Mouse (Mus musculus) neural tube, embryonic 15.5 days (tissue): ENCODE results near the gene Nebl. TPM values are rescaled to one million over a fixed set of nuclear protein-coding genes. Genes with fewer than 3 reads are reported as not detected.

Experiments used
- ATAC-seq: fragments of 200-750 bp; cut with Nextera tagmentation; 2 replicates; pipeline ENCODE4 v1.8.0; 2017; ENCODE audit warnings: mild to moderate bottlenecking, moderate TSS enrichment, moderate library complexity; ENCODE audit not compliant: low FRiP score
- H3K27ac ChIP-seq: fragments of 300-500 bp; sonication (generic); replicated peaks from 2 replicates; pipeline ENCODE4 v1.5.1; 2015; ENCODE audit warnings: mild to moderate bottlenecking, inconsistent platforms
- H3K27me3 ChIP-seq: fragments of 300-500 bp; sonication (generic); replicated peaks from 2 replicates; pipeline ENCODE4 v1.6.1; 2015; ENCODE audit warnings: inconsistent platforms
- H3K36me3 ChIP-seq: fragments of 300-500 bp; sonication (generic); 2 replicates; pipeline ENCODE4 v1.6.1; 2015; ENCODE audit warnings: inconsistent platforms
- H3K4me1 ChIP-seq: fragments of 300-500 bp; sonication (generic); 2 replicates; pipeline ENCODE4 v1.6.1; 2015; ENCODE audit warnings: inconsistent platforms
- H3K4me2 ChIP-seq: fragments of 300-500 bp; sonication (generic); 2 replicates; pipeline ENCODE4 v1.6.1; 2015; ENCODE audit warnings: inconsistent platforms, mild to moderate bottlenecking, moderate library complexity
- H3K4me3 ChIP-seq: fragments of 300-500 bp; sonication (generic); replicated peaks from 2 replicates; pipeline ENCODE4 v1.5.1; 2015; ENCODE audit warnings: mild to moderate bottlenecking, inconsistent platforms
- H3K9ac ChIP-seq: fragments of 300-500 bp; sonication (generic); replicated peaks from 2 replicates; pipeline ENCODE4 v1.6.1; 2015; ENCODE audit warnings: mild to moderate bottlenecking, inconsistent platforms
- H3K9me3 ChIP-seq: fragments of 300-500 bp; sonication (generic); replicated peaks from 2 replicates; pipeline ENCODE4 v1.6.1; 2016; ENCODE audit warnings: inconsistent platforms
- WGBS: fragments of 180-500 bp; shearing (Covaris S2); methylation state at CpG from one replicate; pipeline ENCODE4 v1.1.7; 2015; ENCODE audit warnings: mixed read lengths; 5-methylcytosine and 5-hydroxymethylcytosine counted together
- polyA plus RNA-seq: library from polyadenylated mRNA; unstranded; fragments of >200 nt; fragmentation: Nextera tagmentation; extraction: Ambion mirVana; gene quantifications from 2 replicates; pipeline ENCODE4 v1.2.1, GENCODE M21; 2015

The Nebl gene
- polyA plus RNA-seq, 1 experiment from 2014 or later, result 14.3 TPM

DNA sequence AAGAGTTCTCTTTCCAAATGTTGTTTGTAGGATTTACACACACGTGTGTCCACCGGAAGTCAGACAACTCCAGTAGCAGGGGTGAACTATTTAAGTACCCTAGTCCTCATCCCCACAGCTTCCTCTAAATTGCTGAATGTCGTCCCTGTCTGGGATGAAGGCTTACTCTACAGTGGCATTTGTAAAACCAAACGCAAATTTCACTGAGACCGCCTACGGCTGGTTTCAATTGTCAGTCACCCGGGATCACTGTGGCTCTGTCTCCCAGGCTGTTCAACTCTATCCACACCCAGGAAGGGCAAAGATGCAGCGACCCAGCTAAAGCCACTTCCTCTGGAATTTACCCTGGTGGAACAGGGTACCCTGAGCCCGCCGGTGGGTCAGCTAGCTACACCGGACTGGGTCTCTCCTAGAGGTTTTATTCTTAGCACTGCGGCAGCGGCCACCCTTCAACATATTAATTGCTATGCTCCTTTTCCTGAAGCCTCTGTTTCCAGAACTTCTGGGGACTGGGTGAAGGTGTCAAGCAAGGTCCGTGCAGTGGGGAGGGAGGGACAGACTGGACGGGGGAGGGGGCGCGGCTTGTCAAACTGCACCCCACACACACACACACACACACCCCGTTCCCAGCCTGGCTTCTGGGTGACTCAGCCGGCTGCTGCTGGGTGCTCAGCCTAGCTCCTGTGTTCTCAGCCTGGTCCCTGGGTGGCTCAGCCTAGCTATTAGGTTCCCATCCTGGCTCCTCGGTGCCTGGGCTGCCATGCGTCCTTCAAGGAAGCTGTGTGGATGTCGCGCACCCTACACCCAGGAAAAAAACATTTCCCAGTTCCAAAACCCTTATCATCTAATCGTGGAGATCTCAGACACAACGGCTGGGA lies 1.3 kb downstream of the Nebl start:
- H3K4me3 ChIP-seq, result peak overlapping the region; percentile 78
- H3K9me3 ChIP-seq, result no peaks in the 10 kb centered on the region
- WGBS, result 5% methylated on average over 23 of the region's 25 CpGs
- peak overlapping the region; percentile 81; the same call in 1 of the 2 replicates for H3K27ac ChIP-seq
- peaks cover 3% of the 10 kb centered on the region; the same call in 1 of the 2 replicates for H3K27me3 ChIP-seq
- ATAC-seq, result peak; percentile 64
- no peaks in the 10 kb centered on the region for H3K36me3 ChIP-seq
- peaks cover 18% of the 10 kb centered on the region for H3K4me1 ChIP-seq
- H3K4me2 ChIP-seq, result peak overlapping the region; percentile 94
- peak overlapping the region; percentile 75 for H3K9ac ChIP-seq

DNA sequence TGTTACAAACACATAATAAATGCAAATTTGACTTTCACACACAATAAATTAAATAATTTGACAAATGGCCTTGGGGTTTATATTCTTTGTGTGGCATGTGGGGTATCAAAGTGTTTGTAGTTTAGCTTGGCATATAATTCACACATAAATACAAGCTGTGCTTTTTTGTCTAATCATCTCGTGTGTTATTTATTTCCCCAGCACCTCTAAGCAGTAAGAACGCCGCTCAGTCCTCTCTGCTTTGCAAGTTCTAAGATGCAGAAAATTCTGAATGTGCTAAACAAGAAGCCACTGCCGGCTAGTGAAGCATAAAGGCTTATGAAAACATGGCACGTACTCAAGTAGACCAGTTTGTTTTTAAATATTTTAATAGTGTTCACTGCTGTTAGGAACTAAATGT lies 6.9 kb downstream of the Nebl start:
- WGBS, result 36% methylated on average over 5 of the region's 5 CpGs
- no peak for ATAC-seq
- H3K9ac ChIP-seq, result no peak overlapping the region
- no peak overlapping the region for H3K4me3 ChIP-seq
- H3K27me3 ChIP-seq, result peaks cover 3% of the 10 kb centered on the region; the same call in 1 of the 2 replicates
- no peaks in the 10 kb centered on the region for H3K36me3 ChIP-seq
- no peaks in the 10 kb centered on the region for H3K9me3 ChIP-seq
- no peak overlapping the region for H3K4me2 ChIP-seq
- no peak overlapping the region for H3K27ac ChIP-seq
- H3K4me1 ChIP-seq, result peaks cover 10% of the 10 kb centered on the region; the same call in 1 of the 2 replicates

DNA sequence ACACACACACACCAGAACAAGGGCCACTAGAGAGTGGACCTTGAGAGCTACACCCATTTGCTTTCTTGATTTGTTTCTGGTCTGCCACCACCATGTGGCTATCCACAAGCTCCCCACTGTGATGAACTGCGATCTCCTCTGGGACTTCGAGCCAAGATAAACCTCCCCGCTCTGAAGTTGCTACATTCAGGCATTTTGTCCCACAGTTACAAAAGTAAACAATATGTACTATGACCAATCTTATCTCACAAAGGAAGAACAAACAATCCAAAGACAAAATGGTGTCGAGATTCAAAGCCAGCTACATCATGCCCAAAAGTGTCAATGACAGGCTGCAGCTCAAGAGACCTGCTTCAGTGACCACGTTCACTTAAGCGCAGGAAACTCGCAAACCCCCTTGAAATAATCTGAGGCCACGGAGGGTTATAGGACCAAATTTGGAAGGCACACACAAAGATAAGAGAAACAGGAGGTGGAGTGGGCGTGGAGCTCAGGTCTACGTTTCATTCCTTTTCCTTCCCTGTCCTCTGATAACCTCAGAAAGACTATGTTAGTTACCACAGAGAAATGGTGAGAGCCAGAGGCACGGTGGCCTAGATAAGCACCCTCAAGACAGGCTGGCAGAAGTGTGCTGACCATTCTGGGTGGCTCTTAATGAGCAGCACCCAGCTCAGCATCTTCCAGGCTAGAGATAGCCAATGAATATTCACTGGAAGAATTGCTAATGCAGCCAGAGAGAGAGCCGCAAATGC lies 7.8 kb downstream of the Nebl start:
- H3K27ac ChIP-seq, result no peak overlapping the region; the same call in 1 of the 2 replicates
- H3K9me3 ChIP-seq, result no peaks in the 10 kb centered on the region
- H3K36me3 ChIP-seq, result no peaks in the 10 kb centered on the region
- no peak for ATAC-seq
- H3K4me1 ChIP-seq, result peaks cover 10% of the 10 kb centered on the region; the same call in 1 of the 2 replicates
- H3K9ac ChIP-seq, result no peak overlapping the region
- H3K4me2 ChIP-seq, result no peak overlapping the region
- H3K27me3 ChIP-seq, result no peaks in the 10 kb centered on the region
- no peak overlapping the region for H3K4me3 ChIP-seq
- 82% methylated on average over 12 of the region's 12 CpGs for WGBS

DNA sequence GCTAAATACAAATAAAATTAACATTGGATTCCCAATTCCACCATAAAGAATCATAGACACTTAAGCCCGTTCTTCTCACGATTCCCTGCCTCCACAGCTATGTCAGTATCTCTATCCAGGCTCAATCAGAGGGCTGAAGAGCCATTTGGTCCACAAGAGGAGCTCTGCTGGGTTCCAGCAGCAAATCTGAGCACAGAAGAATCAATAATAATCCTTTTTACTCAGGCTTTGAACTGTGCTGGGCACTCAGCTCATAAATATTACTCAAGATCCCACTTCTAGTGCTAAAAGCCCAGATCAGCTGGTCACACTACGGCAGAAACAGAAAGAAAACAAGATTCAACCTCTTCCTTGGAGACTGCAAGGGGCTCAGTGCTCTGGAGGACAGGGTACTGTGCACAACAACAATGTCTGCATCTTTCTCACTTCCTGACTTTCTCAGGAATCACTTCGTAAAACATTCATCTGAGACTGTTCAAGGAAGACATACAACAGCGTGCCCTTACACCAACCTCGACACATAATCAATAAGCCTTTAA lies 10.0 kb downstream of the Nebl start:
- Histone ChIP-seq H3K27ac (no peak overlapping the region), H3K4me3 (no peak overlapping the region), H3K9me3 (no peaks in the 10 kb centered on the region), H3K9ac (no peak overlapping the region), H3K4me1 (peaks cover 10% of the 10 kb centered on the region; the same call in 1 of the 2 replicates), H3K27me3 (no peaks in the 10 kb centered on the region), H3K36me3 (no peaks in the 10 kb centered on the region), H3K4me2 (no peak overlapping the region)
- WGBS, result 63% methylated on average over 6 of the region's 6 CpGs
- no peak for ATAC-seq

DNA sequence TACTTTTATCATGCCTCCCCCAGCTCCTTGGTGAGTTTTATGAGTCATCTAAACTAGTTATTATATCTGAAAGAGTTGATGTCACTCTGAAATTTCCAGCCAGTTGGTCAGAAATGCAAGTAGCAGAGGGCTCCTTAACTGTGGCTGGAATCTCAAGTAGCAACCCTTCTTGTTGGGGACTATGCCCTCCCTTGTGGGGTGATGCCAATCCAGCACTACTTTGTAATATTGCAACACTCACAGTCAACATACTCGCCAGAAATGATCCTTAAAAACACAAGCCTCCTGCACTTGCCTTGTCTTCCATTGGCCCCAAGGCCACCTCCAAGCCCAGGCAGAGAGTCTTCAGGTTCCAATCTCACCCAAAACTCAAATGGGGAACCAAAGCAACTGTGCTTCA lies 13.0 kb downstream of the Nebl start:
- 85% methylated on average over 1 of the region's 1 CpGs for WGBS

DNA sequence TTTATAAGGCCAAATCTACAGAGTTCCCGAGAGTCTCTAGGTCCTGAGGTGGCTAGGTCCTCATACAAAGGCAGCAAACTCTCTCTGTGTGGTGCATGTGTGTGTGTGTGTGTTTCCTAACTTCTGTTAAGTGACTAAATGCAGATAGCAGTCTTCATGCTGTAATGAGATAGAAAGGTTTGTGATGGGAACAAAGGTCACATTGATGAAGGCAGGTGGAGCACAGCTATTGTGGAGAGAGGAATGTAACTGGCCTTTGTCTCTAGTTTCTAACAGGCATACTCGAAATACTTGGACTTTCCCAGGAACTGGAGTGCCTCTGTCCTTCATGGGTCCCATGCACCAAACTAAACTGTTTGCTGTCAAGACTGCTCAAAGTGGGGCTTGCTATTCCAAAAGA lies 14.1 kb downstream of the Nebl start:
- no peak for ATAC-seq
- Histone ChIP-seq H3K9ac (no peak overlapping the region), H3K4me2 (no peak overlapping the region), H3K27me3 (no peaks in the 10 kb centered on the region), H3K9me3 (no peaks in the 10 kb centered on the region), H3K4me1 (peaks cover 10% of the 10 kb centered on the region; the same call in 1 of the 2 replicates), H3K36me3 (no peaks in the 10 kb centered on the region), H3K4me3 (no peak overlapping the region), H3K27ac (no peak overlapping the region)
- WGBS, result 70% methylated on average over 2 of the region's 2 CpGs

More for the DNA sequence above, 13.0 kb downstream of the Nebl start:
- no peak overlapping the region for H3K9ac ChIP-seq
- H3K36me3 ChIP-seq, result no peaks in the 10 kb centered on the region
- H3K27me3 ChIP-seq, result no peaks in the 10 kb centered on the region
- H3K4me3 ChIP-seq, result no peak overlapping the region
- H3K27ac ChIP-seq, result no peak overlapping the region
- no peak overlapping the region for H3K4me2 ChIP-seq
- no peaks in the 10 kb centered on the region for H3K9me3 ChIP-seq
- peaks cover 10% of the 10 kb centered on the region; the same call in 1 of the 2 replicates for H3K4me1 ChIP-seq
- no peak for ATAC-seq

DNA sequence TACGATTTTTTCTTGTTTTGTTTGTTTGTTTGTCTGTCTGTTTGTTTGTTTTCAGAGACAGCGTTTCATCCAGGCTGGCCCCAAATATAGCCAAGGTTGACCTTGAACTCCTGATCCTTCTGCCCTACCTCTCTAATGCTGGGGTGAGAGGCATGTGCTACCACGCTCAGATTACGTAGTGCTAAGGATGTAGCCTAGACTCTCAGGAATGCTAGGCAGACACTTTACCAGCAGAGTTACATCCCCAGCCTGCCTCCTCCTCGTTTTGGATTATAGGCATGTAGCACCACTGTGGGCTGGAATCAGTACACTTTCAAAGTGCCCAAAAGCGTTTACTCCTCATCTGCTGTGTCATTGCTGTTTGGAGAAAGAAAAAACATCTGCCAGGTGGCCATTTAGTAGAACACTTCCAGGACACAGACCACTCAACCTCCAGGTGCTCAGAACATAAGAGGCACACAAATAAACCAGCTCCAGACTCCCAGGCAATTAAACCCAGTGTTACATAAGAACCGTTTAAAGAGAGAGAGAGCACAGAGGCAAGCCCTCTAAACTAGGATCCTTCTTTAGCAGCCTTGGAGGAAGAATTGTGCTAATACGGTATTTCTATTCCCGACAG lies 16.0 kb downstream of the Nebl start:
- Histone ChIP-seq H3K27ac (no peak overlapping the region), H3K36me3 (no peaks in the 10 kb centered on the region), H3K27me3 (no peaks in the 10 kb centered on the region), H3K4me3 (no peak overlapping the region), H3K4me1 (no peaks in the 10 kb centered on the region), H3K4me2 (no peak overlapping the region), H3K9me3 (no peaks in the 10 kb centered on the region), H3K9ac (no peak overlapping the region)
- ATAC-seq, result no peak
- 80% methylated on average over 9 of the region's 9 CpGs for WGBS

DNA sequence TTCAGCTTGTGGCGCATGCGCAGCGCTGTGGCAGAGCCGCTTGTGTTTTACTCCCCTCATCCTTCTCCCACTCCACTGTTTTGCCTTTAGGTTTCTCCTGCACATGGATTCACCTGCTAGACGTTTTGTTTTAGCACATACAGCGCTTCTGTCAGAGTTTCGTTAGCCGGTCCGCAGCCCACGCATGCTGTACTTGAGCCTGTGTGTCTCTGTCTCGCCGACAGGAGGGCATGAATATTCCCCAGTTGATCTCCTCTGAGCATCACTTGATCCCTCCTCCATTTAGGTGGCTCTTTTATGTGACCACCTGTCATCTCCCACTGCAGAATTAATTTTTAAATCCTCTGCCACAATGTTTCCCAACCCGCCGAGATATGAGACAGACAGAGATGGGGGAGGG lies 16.6 kb downstream of the Nebl start:
- no peak overlapping the region for H3K9ac ChIP-seq
- no peak overlapping the region for H3K4me3 ChIP-seq
- no peak overlapping the region for H3K27ac ChIP-seq
- WGBS, result 88% methylated on average over 14 of the region's 14 CpGs
- no peaks in the 10 kb centered on the region for H3K9me3 ChIP-seq
- H3K36me3 ChIP-seq, result no peaks in the 10 kb centered on the region
- H3K4me2 ChIP-seq, result no peak overlapping the region
- H3K27me3 ChIP-seq, result no peaks in the 10 kb centered on the region
- ATAC-seq, result no peak
- H3K4me1 ChIP-seq, result peaks cover 5% of the 10 kb centered on the region; the same call in 1 of the 2 replicates

DNA sequence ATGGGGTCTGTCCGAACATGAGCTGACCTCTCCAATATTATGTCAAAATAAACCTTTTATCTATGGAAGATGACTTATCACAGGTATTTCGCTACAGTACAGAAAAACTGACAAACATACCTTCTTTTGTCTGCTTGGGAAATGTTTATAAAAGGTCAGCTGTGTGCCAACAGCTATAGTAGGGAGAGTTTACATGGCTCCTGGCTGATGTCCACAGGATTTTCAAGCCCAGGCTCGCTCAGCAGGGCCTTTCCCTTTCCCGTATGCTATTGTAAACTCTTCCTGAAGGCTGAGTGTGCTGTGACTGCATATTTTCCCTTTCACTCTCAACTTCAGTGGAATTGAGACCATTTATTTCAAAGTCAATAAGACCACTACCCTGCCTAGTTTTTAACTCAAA lies 17.1 kb downstream of the Nebl start:
- Histone ChIP-seq H3K4me1 (peaks cover 5% of the 10 kb centered on the region; the same call in 1 of the 2 replicates), H3K9me3 (no peaks in the 10 kb centered on the region), H3K4me3 (no peak overlapping the region), H3K27ac (no peak overlapping the region), H3K36me3 (no peaks in the 10 kb centered on the region), H3K27me3 (no peaks in the 10 kb centered on the region), H3K9ac (no peak overlapping the region), H3K4me2 (no peak overlapping the region)
- 64% methylated on average over 4 of the region's 4 CpGs for WGBS
- no peak for ATAC-seq

DNA sequence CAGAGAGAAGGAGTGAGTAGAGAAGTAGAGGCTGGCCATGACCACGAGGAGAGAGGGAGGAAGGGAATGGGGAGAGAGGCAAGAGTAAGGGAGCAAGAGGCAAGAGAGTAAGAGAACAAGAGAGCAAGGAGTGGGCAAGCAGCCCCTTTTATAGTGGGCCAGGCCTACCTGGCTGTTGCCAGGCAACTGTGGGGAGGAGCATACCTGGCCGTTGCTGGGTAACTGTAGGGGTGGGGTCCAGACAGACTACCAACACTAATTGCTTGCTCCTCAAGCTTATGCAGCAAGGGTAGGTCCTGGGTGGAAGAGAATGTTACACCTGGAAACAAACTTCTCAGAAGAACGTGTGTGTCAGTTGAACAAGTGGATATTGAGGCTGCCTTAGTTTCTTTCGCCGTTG lies 20.0 kb downstream of the Nebl start:
- no peak overlapping the region for H3K9ac ChIP-seq
- no peak overlapping the region for H3K27ac ChIP-seq
- no peaks in the 10 kb centered on the region for H3K36me3 ChIP-seq
- H3K27me3 ChIP-seq, result no peaks in the 10 kb centered on the region
- H3K4me2 ChIP-seq, result no peak overlapping the region
- no peaks in the 10 kb centered on the region for H3K9me3 ChIP-seq
- H3K4me1 ChIP-seq, result peaks cover 5% of the 10 kb centered on the region; the same call in 1 of the 2 replicates
- no peak overlapping the region for H3K4me3 ChIP-seq
- 88% methylated on average over 5 of the region's 5 CpGs for WGBS
- no peak for ATAC-seq

DNA sequence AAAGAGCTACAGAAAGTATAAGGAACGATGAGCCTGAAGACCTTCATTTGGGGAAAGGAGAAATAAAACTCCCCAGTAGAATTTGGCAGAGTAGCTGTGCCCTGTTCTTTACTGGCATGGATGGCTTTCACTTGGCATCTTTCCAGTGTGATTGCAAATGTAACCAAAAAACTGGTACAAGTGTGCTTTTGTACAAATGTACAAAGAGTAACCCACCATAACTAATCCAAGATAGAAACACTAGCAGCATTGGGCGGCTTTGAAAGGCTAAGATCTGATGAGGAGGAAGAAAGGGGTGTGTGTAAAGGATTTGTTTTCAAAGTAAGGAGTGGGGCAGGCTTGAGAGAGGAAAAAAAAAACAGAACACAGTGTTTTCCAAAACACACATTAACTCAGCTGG lies 21.2 kb downstream of the Nebl start:
- Histone ChIP-seq H3K27ac (peak overlapping the region; percentile 37; the same call in 1 of the 2 replicates), H3K9me3 (no peaks in the 10 kb centered on the region), H3K4me2 (no peak overlapping the region), H3K4me1 (peaks cover 5% of the 10 kb centered on the region; the same call in 1 of the 2 replicates), H3K4me3 (no peak overlapping the region), H3K36me3 (no peaks in the 10 kb centered on the region), H3K27me3 (no peaks in the 10 kb centered on the region), H3K9ac (no peak overlapping the region)
- WGBS, result 49% methylated on average over 2 of the region's 2 CpGs
- ATAC-seq, result no peak
